Mouse (Mus musculus) cortical plate, adult 2 months (tissue): ENCODE data around the gene Prph.

Source experiments
- CTCF ChIP-seq: fragments of 200-500 bp; IDR thresholded peaks from 2 replicates; pipeline ENCODE4 v1.5.1; 2011; ENCODE audit warnings: mild to moderate bottlenecking, control low read depth, low read length; ENCODE audit not compliant: insufficient read depth; ENCODE audit errors: extremely low read depth
- POLR2A ChIP-seq: fragments of 200-500 bp; IDR thresholded peaks from 2 replicates; pipeline ENCODE4 v1.6.1; 2011; ENCODE audit warnings: mild to moderate bottlenecking, low read length, control low read depth; ENCODE audit not compliant: insufficient read depth; ENCODE audit errors: extremely low read depth

- TF ChIP-seq CTCF = no peak
- TF ChIP-seq POLR2A = no peak
Observed at GRCm38 (mm10) chr15:99027116-99027515, 27.9 kb upstream of the Prph start.
